Mouse (Mus musculus) adrenal gland, adult 2 months (tissue): ENCODE measurements around the gene Syngap1. TPM values are rescaled to one million over a fixed set of nuclear protein-coding genes. Genes with fewer than 3 reads are reported as not detected.

Experiments
- DNase-seq: peaks from one replicate; pipeline ENCODE4 v3.0.0; 2021
- polyA plus RNA-seq: library from polyadenylated mRNA; depleted of rRNA; stranded (reverse); fragments of >200 nt; gene quantifications from 2 replicates; pipeline ENCODE4 v1.2.3, GENCODE M21; 2012
- total RNA-seq, 2 experiments: library from RNA; stranded (reverse); gene quantifications; 2 replicates each; pipeline ENCODE4 v1.2.3; 2021

Syngap1 gene
- total and polyA plus RNA-seq, 3 experiments: 14.3 to 56.0 (median 21.8) TPM

DNA sequence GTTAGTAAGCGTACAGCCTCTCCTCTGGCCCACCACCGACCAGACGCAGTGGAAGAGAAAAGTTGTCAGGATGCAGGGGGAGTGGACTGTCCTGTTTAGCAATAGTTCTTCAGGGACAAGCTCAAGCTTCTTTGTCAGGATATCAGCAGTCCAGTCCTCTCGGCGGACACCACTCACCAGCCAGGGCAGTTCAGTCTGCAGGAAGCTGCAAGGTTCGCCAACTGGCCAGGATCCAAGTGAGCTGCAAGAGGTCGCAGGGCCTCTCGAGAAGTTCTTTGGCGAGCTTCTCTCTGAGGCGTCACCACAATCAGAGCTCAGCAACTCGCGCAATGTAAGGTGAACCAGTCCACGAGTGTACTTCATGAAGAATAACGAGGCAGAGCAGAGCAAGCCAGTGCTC lies 53.4 kb downstream of the Syngap1 start:
- DNase-seq: peak; percentile 68

DNA sequence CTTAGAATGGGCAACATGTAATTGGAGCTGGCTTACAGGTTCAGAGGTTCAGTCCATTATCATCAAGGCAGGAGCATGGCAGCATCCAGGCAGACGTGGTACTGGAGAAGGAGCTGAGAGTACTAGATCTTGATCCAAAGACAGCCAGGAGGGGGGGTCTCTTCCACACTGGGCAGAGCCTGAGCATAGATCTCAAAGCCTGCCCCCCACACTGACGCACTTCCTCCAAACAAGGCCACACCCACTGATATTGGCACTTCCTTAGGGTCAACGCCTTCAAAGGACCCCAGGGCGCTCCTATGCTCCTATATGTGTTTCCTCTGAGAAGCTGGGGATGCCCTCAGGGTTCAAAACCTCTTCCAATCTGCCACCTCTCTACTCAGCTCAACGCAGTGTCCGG lies 54.0 kb downstream of the Syngap1 start:
- no peak for DNase-seq

DNA sequence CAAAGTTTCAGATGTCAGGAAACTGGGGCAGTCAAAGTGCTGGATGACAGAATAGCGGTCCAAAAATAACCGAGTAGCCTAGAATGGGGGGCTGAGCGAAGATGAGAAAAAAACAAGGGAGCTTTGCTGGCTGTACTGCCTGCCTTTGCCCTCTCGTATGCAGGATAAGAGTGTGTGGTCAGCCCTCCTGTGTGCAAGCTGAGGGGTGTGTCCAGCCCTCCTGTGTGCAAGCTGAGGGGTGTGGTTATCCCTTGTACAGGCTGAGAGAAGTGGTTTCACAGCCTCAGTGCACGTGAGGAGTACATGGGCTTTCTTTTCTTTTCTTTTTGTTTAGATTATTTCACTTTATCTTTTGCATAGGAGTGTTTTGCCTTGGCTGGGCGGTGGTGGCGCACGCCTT lies 54.5 kb downstream of the Syngap1 start:
- no peak for DNase-seq

- no peak for DNase-seq
Measured at GRCm38 (mm10) chr17:26997661-26998060, 56.6 kb downstream of the Syngap1 start.

DNA sequence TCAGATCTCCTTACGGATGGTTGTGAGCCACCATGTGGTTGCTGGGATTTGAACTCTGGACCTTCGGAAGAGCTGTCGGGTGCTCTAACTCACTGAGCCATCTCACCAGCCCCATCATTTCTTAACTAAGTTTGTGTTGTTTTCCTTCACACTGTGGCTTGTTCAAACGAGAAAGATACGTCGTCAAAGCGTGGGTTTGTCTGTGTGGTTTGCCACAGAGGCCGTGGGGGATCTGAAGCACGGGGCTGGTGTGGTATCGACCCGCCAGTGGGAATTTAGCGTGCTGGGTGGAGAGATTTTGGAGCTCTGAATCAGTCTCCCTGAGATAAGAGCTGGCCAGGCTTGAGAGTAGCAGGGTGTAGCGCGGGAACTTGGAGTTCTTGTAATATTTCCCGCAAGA lies 57.2 kb downstream of the Syngap1 start:
- no peak for DNase-seq

DNA sequence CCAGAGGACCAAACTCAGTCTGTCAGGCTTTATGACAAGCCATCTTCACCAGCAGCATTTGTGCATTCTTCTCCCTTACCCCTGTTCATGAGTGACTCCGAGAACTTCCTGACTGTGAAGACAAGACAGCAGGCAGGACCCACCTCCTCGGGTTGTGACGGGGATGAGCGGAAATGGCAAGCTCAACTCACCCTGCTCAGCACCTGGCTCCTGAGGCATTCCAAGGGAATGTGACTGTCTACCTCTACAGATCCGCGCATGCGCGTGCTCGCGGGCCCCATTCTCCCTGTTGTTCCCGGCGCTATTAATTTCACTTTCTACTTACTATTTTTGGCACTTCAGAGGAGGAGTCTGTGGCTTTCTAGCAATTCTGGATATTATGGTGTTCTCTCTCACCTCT lies 58.9 kb downstream of the Syngap1 start:
- no peak for DNase-seq

DNA sequence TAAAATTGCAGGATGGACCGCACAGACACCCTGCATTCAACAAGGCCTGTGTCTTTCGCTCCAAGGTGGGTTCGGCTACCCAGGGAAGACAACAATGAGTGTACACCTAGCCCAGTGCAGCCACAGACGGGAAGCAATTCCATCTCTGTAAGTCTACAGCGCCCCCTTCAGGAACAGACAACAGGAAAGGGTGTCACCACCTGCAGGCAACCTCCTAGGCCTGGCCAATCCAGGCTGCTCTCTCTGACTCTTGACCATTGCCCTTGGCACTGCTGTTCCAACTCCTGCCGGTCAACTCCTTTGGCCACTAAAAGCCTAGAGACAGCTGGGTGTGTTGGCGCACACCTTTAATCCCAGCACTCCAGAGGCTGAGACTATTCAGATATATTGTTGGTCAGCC lies 60.1 kb downstream of the Syngap1 start:
- no peak for DNase-seq

GRCm38 (mm10) chr17:27001889-27002288 lies 60.8 kb downstream of the Syngap1 start:
- no peak for DNase-seq

GRCm38 (mm10) chr17:27004431-27004830 lies 63.4 kb downstream of the Syngap1 start:
- peak; percentile 53 for DNase-seq

DNA sequence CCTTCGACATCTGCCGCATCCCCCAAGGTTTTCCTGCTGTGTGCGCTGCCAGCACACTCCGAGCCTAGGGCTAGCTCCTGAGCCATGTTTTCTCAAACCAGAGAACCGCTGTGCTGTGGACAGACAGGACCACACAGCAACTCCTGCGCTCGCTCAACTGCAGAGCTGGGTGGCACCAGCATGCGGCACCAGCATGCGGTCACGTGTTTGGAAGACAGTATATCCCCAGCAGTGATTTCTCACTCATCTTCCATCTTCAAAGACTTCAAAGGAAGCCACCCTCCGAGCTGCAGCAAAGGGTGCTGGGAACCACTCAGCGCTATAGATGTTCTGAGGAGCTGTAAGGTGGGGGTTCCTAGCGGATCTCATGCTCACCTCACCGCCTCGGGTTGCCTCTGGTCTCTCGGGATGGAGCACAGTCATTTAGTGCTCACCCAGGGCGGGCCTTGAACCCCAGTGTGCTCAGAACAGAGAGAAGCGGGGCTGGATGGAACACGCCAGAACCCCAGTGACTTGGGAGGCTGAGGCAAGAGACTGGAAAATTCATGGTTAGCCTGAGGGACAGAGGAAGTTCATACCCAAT lies 63.9 kb downstream of the Syngap1 start:
- DNase-seq: no peak

GRCm38 (mm10) chr17:27005644-27006043 lies 64.6 kb downstream of the Syngap1 start:
- DNase-seq: no peak

DNA sequence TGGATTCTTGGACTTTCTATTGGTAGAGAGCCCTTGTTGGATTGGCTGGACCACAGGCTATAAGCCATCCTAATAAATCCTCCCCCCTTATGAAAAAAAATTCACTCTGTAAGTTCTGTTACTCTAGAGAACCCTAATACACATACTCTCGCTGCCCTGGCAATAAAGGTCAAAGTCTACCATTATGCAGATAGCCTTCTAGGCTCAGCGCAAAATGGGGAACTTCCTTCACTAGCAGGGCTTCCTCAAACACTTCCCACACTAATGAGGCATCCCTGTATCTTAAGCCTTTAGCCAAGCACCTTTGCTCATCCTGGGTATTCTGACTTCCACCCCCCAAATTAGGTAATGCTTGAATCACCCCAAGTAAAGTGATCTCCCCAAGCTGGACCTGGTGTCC lies 67.2 kb downstream of the Syngap1 start:
- no peak for DNase-seq

DNA sequence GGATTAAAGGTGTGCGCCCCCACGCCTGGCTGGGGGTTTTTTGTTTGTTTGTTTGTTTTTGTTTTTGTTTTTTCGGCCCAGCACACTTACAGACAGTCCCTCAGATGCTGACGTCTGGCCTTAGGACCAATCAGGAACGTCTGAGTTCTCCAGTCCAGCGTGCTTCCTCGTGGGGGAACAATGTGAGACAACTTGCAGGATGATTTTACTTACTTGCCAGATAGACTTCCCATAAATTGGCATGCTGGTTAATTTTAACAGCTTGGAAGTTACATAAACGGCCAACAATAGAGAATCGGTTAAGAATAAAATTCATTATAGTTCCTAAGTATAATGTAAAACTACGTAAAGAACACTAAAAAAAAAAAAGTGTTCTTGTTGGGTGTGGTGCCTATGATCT lies 70.1 kb downstream of the Syngap1 start:
- no peak for DNase-seq

- DNase-seq: no peak
Measured at GRCm38 (mm10) chr17:27011998-27012672, 71.1 kb downstream of the Syngap1 start.

GRCm38 (mm10) chr17:27012909-27013308 lies 71.9 kb downstream of the Syngap1 start:
- no peak for DNase-seq

DNA sequence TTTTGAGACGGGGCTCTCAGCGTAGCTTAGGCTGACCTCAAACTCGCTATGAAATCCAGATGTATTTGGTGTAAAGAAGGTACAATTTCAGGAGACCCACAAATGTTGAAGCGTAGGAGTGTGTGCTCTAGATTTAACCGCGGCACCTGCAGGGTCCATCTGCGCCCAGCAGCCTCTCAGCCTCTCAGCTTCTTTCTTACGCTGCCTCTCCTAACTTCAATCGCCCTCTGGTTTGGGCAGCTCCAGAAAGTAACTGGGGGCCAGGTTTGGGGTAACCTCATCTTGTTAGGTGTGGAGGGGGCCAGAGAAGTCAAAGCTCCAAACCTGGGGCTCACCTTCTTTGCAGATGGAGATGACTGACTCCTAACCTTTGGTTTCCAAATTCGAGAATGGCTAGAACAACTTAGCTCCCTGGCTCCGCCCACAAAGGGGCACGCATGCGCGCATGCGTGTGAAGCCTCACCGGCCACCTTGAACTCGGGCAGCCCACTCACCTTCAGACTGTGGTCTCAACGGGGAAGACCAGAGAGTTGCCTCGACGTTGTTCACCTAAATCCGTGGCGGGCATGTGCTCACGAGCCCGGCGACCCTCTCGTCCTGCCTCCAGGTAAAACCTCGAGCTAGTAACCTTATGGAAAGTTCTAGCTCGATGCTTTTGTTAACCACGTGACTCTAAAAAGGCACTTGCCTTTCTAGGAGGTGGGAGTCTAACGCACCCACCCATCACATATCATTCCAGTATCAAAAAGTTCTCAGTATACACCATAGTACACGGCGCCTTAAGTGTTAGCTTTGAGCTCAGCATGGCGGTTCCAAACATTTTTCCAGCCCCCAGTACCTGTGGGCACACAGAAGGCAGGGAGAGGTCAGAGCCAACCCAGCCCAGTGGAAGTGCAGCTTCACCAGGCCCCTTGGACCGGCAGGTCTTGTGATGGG lies 76.8 kb downstream of the Syngap1 start:
- peak; percentile 91 for DNase-seq

- no peak for DNase-seq
Measured at GRCm38 (mm10) chr17:27018555-27019196, 77.6 kb downstream of the Syngap1 start.

DNA sequence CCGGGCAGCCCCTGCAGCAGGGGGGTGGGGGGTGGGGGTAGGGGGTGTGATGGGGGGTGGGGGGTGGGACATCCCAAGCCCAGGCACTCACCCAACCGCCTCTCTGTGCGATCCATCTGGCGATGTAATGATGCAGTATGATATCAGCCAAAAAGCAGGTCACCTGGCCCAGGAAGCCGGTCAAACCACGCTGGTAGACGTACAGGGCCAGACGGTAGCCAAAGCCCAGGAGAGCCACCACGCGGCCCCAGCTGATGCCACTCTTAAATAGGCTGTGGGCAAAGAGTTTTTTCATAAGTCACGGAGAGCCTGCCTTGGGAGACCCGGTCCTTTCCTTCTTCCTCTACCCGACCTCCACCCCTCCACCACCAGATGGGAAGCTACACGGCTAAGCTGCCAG lies 80.0 kb downstream of the Syngap1 start:
- no peak for DNase-seq

DNA sequence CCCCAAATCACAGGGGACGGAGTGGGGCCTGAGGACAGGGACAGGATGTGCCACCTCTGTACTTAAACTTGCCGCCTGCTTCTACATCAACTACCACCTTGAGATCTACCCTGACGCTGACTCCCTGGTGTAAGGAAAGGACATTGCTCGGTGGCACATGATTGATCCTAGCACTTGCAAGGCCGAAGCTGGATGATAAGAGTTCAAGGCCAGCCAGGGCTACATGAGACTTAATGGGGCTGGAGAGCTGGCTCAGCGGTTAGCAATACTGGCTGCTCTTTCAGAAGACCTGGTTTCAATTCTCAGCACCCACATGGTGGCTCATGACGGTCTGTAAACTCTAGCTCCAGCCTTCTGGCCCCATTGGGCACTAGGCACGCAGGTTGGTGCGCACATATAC lies 80.7 kb downstream of the Syngap1 start:
- DNase-seq: peak; percentile 72
